15 mouse cellular contexts compared by ENCODE assay signal in the genomic region with DNA sequence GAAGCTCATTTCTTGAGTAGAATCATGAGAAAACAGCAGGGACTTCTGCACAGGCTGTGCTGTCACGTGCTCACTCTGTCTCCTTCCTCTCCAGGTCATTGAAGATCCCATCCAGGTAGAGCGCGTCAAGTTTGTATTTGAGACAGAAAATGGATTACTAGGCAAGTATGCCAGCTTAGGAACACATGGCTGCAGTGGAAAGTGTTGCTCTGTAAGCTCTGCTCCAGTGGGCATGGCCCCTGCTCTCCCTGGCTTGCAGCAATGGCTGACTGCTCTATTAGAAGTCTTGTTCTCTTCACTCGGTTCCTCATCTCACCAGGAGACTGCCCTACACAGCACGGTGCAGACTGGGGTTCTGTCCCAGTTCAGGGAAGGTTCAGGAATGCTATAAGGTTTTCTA.
"Had no signal": no experiment of that assay in that cellular context is flagged by ENCODE, and none has a peak within 500 bp of the region (broad histone marks: within the 10 kb centered on the region; RNA-seq: fewer than 3 reads in every experiment).

No protein-coding gene starts in this region.

- H3K27ac ChIP-seq: neural tube, embryonic 15.5 days; stomach, embryonic 15.5 days; stomach, postnatal 0 days had no signal

- DNase-seq: retina, postnatal 1 day; right cerebral cortex, adult 18-20 months; right cerebral cortex, postnatal 14 days; right cerebral cortex, postnatal 25 days; right cerebral cortex, postnatal 4 days; spleen, adult 18-20 months; thymus, adult 18-20 months; thymus, adult 2 months; thymus, postnatal 14 days; thymus, postnatal 25 days; thymus, postnatal 36 days; thymus, postnatal 4 days had no signal

- H3K27me3 ChIP-seq: neural tube, embryonic 15.5 days; stomach, embryonic 15.5 days had no signal

- H3K9me3 ChIP-seq: neural tube, embryonic 15.5 days; stomach, embryonic 15.5 days had no signal

- H3K4me2 ChIP-seq: neural tube, embryonic 15.5 days; stomach, embryonic 15.5 days had no signal

- H3K9ac ChIP-seq: neural tube, embryonic 15.5 days; stomach, embryonic 15.5 days had no signal

- H3K4me3 ChIP-seq: neural tube, embryonic 15.5 days; stomach, embryonic 15.5 days had no signal

- H3K4me1 ChIP-seq: neural tube, embryonic 15.5 days; stomach, embryonic 15.5 days had no signal
